Mouse (Mus musculus): ENCODE measurements around the gene Gse1.

GRCm38 (mm10) chr8:120534080-120534479 lies 305.8 kb downstream of the Gse1 start:
- no peak for TF ChIP-seq POLR2A (IDR thresholded peaks at IDR 0.05; ENCODE audit: insufficient read depth, low read depth, low read length)
- TF ChIP-seq CTCF (IDR thresholded peaks at IDR 0.05), result no peak

All from heart, adult 2 months (tissue).